Mouse (Mus musculus) duodenum, adult 2 months (tissue): ENCODE data around the gene Clk2. TPM values are rescaled to one million over a fixed set of nuclear protein-coding genes. Genes with fewer than 3 reads are reported as not detected.

Source experiments
- polyA plus RNA-seq: library from polyadenylated mRNA; depleted of rRNA; stranded (reverse); fragments of >200 nt; gene quantifications from 2 replicates; pipeline ENCODE4 v1.2.3, GENCODE M21; 2012; ENCODE audit warnings: low replicate concordance; rRNA removed

Clk2 gene
- polyA plus RNA-seq: 19.8 and 20.8 TPM in 2 replicates

GRCm38 (mm10) chr3:89164506-89165267 lies at the start of gene Clk2:
Gene Clk2 (plus strand): TSS chr3:89164795.

GRCm38 (mm10) chr3:89135958-89136357 lies 28.6 kb upstream of the Clk2 start, which contains the start of gene Pklr:
Gene Pklr (plus strand): TSS chr3:89136142.

GRCm38 (mm10) chr3:89159616-89160344 lies 4.8 kb upstream of the Clk2 start, which contains the start of gene Hcn3:
Gene Hcn3 (minus strand): TSS chr3:89160196.

GRCm38 (mm10) chr3:89177242-89178106 lies 12.9 kb downstream of the Clk2 start, which contains the start of gene Scamp3:
Gene Scamp3 (plus strand): TSS chr3:89177473.

GRCm38 (mm10) chr3:89183058-89183958 lies 18.7 kb downstream of the Clk2 start, which contains the start of gene Fam189b:
Gene Fam189b (plus strand): TSS chr3:89183143.

GRCm38 (mm10) chr3:89202253-89203141 lies 37.9 kb downstream of the Clk2 start, which contains the start of gene Gba:
Gene Gba (plus strand): TSS chr3:89202928.

GRCm38 (mm10) chr3:89214681-89215411 lies 50.3 kb downstream of the Clk2 start, which contains the start of gene Thbs3:
Gene Thbs3 (plus strand): TSS chr3:89215180.

Other genes with a start within 250 kb of the Clk2 start
- gene Ash1l, start 214.2 kb upstream of the Clk2 start, polyA plus RNA-seq: 1.1 and 1.9 TPM in 2 replicates
- gene Dap3, start 213.6 kb upstream of the Clk2 start, polyA plus RNA-seq: 15.1 and 19.1 TPM in 2 replicates
- gene Rusc1, start 71.5 kb upstream of the Clk2 start, polyA plus RNA-seq: 51.4 and 58.5 TPM in 2 replicates
- gene Gm43738, start 63.7 kb upstream of the Clk2 start, polyA plus RNA-seq: not detected in 2 replicates
- gene Fdps, start 62.8 kb upstream of the Clk2 start, polyA plus RNA-seq: 58.7 and 73.8 TPM in 2 replicates
- gene Pklr, start 28.7 kb upstream of the Clk2 start, polyA plus RNA-seq: 528 and 535 TPM in 2 replicates
- 0.38 and 1.6 TPM in 2 replicates for gene Hcn3, start 4.6 kb upstream of the Clk2 start, polyA plus RNA-seq
- 128 and 132 TPM in 2 replicates for gene Scamp3, start 12.7 kb downstream of the Clk2 start, polyA plus RNA-seq
- gene Fam189b, start 18.3 kb downstream of the Clk2 start, polyA plus RNA-seq: 26.9 and 30.9 TPM in 2 replicates
- gene Gba, start 38.1 kb downstream of the Clk2 start, polyA plus RNA-seq: 27.8 and 49.9 TPM in 2 replicates
- gene Thbs3, start 50.4 kb downstream of the Clk2 start, polyA plus RNA-seq: 8.4 and 15.4 TPM in 2 replicates
- gene Mtx1, start 62.3 kb downstream of the Clk2 start, polyA plus RNA-seq: 192 and 239 TPM in 2 replicates
- gene Muc1, start 64.3 kb downstream of the Clk2 start, polyA plus RNA-seq: 1.1 and 80.2 TPM in 2 replicates
- gene Krtcap2, start 81.2 kb downstream of the Clk2 start, polyA plus RNA-seq: 340 and 345 TPM in 2 replicates
- 2.8 and 16.7 TPM in 2 replicates for gene Trim46, start 81.5 kb downstream of the Clk2 start, polyA plus RNA-seq
- gene Dpm3, start 94.6 kb downstream of the Clk2 start, polyA plus RNA-seq: 370 and 590 TPM in 2 replicates
- 90.2 and 159 TPM in 2 replicates for gene Slc50a1, start 105.8 kb downstream of the Clk2 start, polyA plus RNA-seq
- gene Efna1, start 116.3 kb downstream of the Clk2 start, polyA plus RNA-seq: 59.5 and 87.8 TPM in 2 replicates
- gene Efna3, start 158.2 kb downstream of the Clk2 start, polyA plus RNA-seq: 8.2 and 18.7 TPM in 2 replicates
- 14.7 and 32.5 TPM in 2 replicates for gene Efna4, start 173.2 kb downstream of the Clk2 start, polyA plus RNA-seq
- 77.9 and 91.6 TPM in 2 replicates for gene Adam15, start 185.2 kb downstream of the Clk2 start, polyA plus RNA-seq
- 2.5 TPM in 2 replicates for gene Dcst2, start 197.2 kb downstream of the Clk2 start, polyA plus RNA-seq
- 5.1 and 8.6 TPM in 2 replicates for gene Dcst1, start 200.5 kb downstream of the Clk2 start, polyA plus RNA-seq
- gene Zbtb7b, start 230.0 kb downstream of the Clk2 start, polyA plus RNA-seq: 153 and 200 TPM in 2 replicates
- gene Lenep, start 238.0 kb downstream of the Clk2 start, polyA plus RNA-seq: not detected in 2 replicates
- gene Flad1, start 247.1 kb downstream of the Clk2 start, polyA plus RNA-seq: 38.8 and 45.1 TPM in 2 replicates